Mouse (Mus musculus): Measurements from ENCODE around the gene Inppl1. TPM values are rescaled to one million over a fixed set of nuclear protein-coding genes. Genes with fewer than 3 reads are reported as not detected.

Inppl1 gene
- polyA plus RNA-seq (2015; fragmentation: Nextera tagmentation; extraction: Ambion mirVana) = 49.9 and 52.1 TPM in 2 replicates

GRCm38 (mm10) chr7:101837606-101838471 is at the start of gene Inppl1:
Inppl1 (minus strand) TSS chr7:101838229.
- H3K9me3 ChIP-seq (replicated peaks) = no peaks in the 10 kb centered on the region
- peak within 1 kb of the TSS; percentile 98 for H3K27ac ChIP-seq
- H3K4me2 ChIP-seq = peak within 1 kb of the TSS; percentile 85
- ATAC-seq (replicated peaks; ENCODE audit: low FRiP score) = peak; percentile 92
- peak within 1 kb of the TSS; percentile 80 for H3K4me3 ChIP-seq (replicated peaks)
- peaks cover 40% of the 10 kb centered on the region for H3K4me1 ChIP-seq
- peak within 1 kb of the TSS; percentile 92 for H3K9ac ChIP-seq
- H3K36me3 ChIP-seq = peaks cover 17% of the 10 kb centered on the region
- WGBS = 1% methylated on average over 64 of the region's 64 CpGs
- H3K27me3 ChIP-seq = no peaks in the 10 kb centered on the region

DNA sequence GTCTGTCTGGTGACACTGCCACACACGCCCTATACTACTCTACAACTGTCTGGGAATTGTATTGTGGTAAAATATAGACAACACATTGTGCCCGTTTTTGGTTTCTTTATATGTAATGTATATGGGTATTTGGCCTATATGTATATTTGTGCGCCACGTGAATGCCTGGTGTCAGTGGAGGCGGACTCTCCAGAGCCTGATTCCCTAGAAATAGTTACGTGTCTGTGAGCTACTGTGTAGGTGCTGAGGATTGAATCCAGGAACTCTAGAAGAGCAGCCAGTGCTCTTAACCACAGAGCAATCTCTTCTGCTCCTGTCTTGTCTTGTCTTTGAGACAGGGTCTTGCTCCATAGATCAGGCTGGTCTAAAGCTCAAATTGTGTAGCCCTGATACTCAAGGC is 48.2 kb upstream of the Inppl1 start:
- H3K4me1 ChIP-seq = peaks cover 5% of the 10 kb centered on the region; the same call in 1 of the 2 replicates
- WGBS = 87% methylated on average over 6 of the region's 6 CpGs
- H3K9ac ChIP-seq = no peak overlapping the region
- no peak overlapping the region for H3K4me2 ChIP-seq
- no peaks in the 10 kb centered on the region for H3K27me3 ChIP-seq
- H3K36me3 ChIP-seq = no peaks in the 10 kb centered on the region
- H3K9me3 ChIP-seq (replicated peaks) = no peaks in the 10 kb centered on the region
- H3K27ac ChIP-seq = no peak overlapping the region
- H3K4me3 ChIP-seq (replicated peaks) = no peak overlapping the region
- ATAC-seq (replicated peaks; ENCODE audit: low FRiP score) = no peak

DNA sequence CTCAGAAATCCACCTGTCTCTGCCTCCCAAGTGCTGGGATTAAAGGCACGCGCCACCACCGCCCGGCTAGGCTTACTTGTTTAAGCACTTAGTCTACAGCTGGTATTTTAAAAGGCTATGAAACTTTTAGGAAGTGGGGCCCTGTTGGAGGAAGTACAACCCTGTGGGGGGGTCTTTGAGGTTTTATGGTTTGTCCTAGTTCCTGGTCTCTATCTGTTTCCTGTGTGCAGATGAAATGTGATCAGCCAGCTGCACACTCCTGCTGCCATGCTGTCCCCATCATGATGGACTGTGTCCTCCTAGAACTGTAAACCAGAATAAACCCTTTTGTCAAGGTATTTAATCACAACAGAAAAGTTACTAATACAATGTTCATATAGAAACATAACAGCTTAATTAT is 46.1 kb upstream of the Inppl1 start:
- Histone ChIP-seq H3K27ac (no peak overlapping the region), H3K27me3 (no peaks in the 10 kb centered on the region), H3K36me3 (no peaks in the 10 kb centered on the region), H3K9me3 (replicated peaks) (no peaks in the 10 kb centered on the region), H3K4me3 (replicated peaks) (no peak overlapping the region), H3K9ac (no peak overlapping the region), H3K4me1 (peaks cover 5% of the 10 kb centered on the region; the same call in 1 of the 2 replicates), H3K4me2 (no peak overlapping the region)
- no peak for ATAC-seq (replicated peaks; ENCODE audit: low FRiP score)
- WGBS = 99% methylated on average over 4 of the region's 4 CpGs

GRCm38 (mm10) chr7:101882413-101883154 is 44.6 kb upstream of the Inppl1 start:
- ATAC-seq (replicated peaks; ENCODE audit: low FRiP score) = no peak

GRCm38 (mm10) chr7:101880855-101881254 is 42.8 kb upstream of the Inppl1 start:
- Histone ChIP-seq H3K27me3 (no peaks in the 10 kb centered on the region), H3K27ac (no peak overlapping the region), H3K4me1 (peaks cover 5% of the 10 kb centered on the region; the same call in 1 of the 2 replicates), H3K4me3 (replicated peaks) (no peak overlapping the region), H3K9me3 (replicated peaks) (no peaks in the 10 kb centered on the region), H3K9ac (no peak overlapping the region), H3K36me3 (no peaks in the 10 kb centered on the region), H3K4me2 (no peak overlapping the region)
- 75% methylated on average over 4 of the region's 4 CpGs for WGBS
- no peak for ATAC-seq (replicated peaks; ENCODE audit: low FRiP score)

More at GRCm38 (mm10) chr7:101882413-101883154, 44.6 kb upstream of the Inppl1 start:
- 60% methylated on average over 9 of the region's 9 CpGs for WGBS
- no peak overlapping the region for H3K9ac ChIP-seq
- H3K9me3 ChIP-seq (replicated peaks) = no peaks in the 10 kb centered on the region
- no peak overlapping the region for H3K4me3 ChIP-seq (replicated peaks)
- H3K4me2 ChIP-seq = no peak overlapping the region
- H3K36me3 ChIP-seq = no peaks in the 10 kb centered on the region
- H3K27me3 ChIP-seq = no peaks in the 10 kb centered on the region
- H3K4me1 ChIP-seq = peaks cover 5% of the 10 kb centered on the region; the same call in 1 of the 2 replicates
- H3K27ac ChIP-seq = no peak overlapping the region

GRCm38 (mm10) chr7:101875978-101876377 is 37.9 kb upstream of the Inppl1 start:
- Histone ChIP-seq H3K27me3 (no peaks in the 10 kb centered on the region), H3K4me1 (peaks cover 6% of the 10 kb centered on the region), H3K9ac (no peak overlapping the region), H3K9me3 (replicated peaks) (no peaks in the 10 kb centered on the region), H3K27ac (no peak overlapping the region), H3K4me3 (replicated peaks) (no peak overlapping the region), H3K4me2 (no peak overlapping the region), H3K36me3 (no peaks in the 10 kb centered on the region)
- ATAC-seq (replicated peaks; ENCODE audit: low FRiP score) = no peak
- WGBS = 86% methylated on average over 1 of the region's 1 CpGs

- Histone ChIP-seq H3K9me3 (replicated peaks) (no peaks in the 10 kb centered on the region), H3K27ac (peak overlapping the region; percentile 45), H3K4me1 (peaks cover 21% of the 10 kb centered on the region), H3K9ac (no peak overlapping the region), H3K4me2 (no peak overlapping the region), H3K27me3 (no peaks in the 10 kb centered on the region), H3K36me3 (no peaks in the 10 kb centered on the region), H3K4me3 (replicated peaks) (no peak overlapping the region)
- no peak for ATAC-seq (replicated peaks; ENCODE audit: low FRiP score)
- 81% methylated on average over 3 of the region's 3 CpGs for WGBS
Measured at GRCm38 (mm10) chr7:101871296-101871695, 33.3 kb upstream of the Inppl1 start.

GRCm38 (mm10) chr7:101870629-101871028 is 32.6 kb upstream of the Inppl1 start, which contains the start of gene Folr1:
Folr1 (minus strand) TSS chr7:101870788.
- H3K36me3 ChIP-seq = no peaks in the 10 kb centered on the region
- H3K27me3 ChIP-seq = no peaks in the 10 kb centered on the region
- peak within 1 kb of the TSS; percentile 23 for H3K4me3 ChIP-seq (replicated peaks)
- H3K9me3 ChIP-seq (replicated peaks) = no peaks in the 10 kb centered on the region
- H3K9ac ChIP-seq = no peak within 1 kb of the TSS
- WGBS = 40% methylated on average over 2 of the region's 2 CpGs
- peaks cover 21% of the 10 kb centered on the region for H3K4me1 ChIP-seq
- peak within 1 kb of the TSS; percentile 43 for H3K4me2 ChIP-seq
- H3K27ac ChIP-seq = peak within 1 kb of the TSS; percentile 45
- peak; percentile 74 for ATAC-seq (replicated peaks; ENCODE audit: low FRiP score)

- WGBS = 70% methylated on average over 7 of the region's 7 CpGs
- Histone ChIP-seq H3K27ac (peak overlapping the region; percentile 75), H3K9ac (no peak overlapping the region), H3K4me3 (replicated peaks) (0 out of 2 replicates have a peak overlapping the region, but pooled peaks have one; percentile 7), H3K9me3 (replicated peaks) (no peaks in the 10 kb centered on the region), H3K27me3 (no peaks in the 10 kb centered on the region), H3K4me1 (peaks cover 21% of the 10 kb centered on the region), H3K36me3 (no peaks in the 10 kb centered on the region), H3K4me2 (peak overlapping the region; percentile 43)
- ATAC-seq (replicated peaks; ENCODE audit: low FRiP score) = peak; percentile 50
Measured at GRCm38 (mm10) chr7:101869163-101869500, 31.1 kb upstream of the Inppl1 start.

DNA sequence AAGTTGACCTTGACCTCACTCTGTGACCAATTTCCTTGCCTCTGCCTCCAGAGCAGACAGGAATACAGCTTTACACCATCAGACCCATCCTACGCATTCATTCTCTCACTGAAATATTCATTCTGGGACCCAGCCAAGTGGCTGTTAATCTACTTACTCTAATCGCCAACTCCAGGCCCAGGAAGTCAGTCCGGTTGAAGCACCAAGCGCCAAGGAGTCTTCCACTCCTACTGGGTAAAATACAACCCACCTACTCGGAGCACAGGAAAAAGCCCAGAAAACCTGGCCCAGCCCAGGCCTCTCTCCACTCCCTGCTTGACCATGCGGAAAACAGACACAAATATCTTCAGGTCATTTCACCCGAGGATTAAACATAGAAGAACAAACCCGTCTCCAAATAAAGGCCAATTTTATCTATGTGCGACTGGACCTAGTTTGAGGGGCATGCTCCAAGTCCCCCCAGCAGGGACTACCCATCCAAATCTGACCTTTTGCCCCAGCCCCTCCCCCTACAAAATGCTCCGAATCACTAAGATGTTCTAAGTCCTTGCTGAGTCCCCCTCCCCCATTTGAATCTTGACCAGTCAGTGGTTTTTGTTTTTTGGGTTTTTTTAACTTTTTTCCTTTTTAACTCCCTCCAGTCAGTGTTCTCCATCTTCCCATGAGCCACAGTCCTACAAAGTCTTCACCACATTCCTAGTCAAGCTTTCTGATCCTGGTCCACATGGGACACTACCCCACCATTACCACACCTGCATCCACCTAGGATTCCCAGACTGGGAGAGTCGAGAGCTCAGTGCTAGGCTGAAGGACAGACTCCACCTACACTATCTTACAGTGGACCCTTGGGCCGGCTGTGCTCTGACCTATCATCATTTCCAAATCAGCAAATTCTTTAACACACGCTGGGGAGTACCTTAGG is 30.5 kb upstream of the Inppl1 start:
- H3K27ac ChIP-seq = peak overlapping the region; percentile 75
- H3K36me3 ChIP-seq = no peaks in the 10 kb centered on the region
- H3K27me3 ChIP-seq = no peaks in the 10 kb centered on the region
- peaks cover 21% of the 10 kb centered on the region for H3K4me1 ChIP-seq
- WGBS = 45% methylated on average over 13 of the region's 13 CpGs
- 0 out of 2 replicates have a peak overlapping the region, but pooled peaks have one; percentile 7 for H3K4me3 ChIP-seq (replicated peaks)
- ATAC-seq (replicated peaks; ENCODE audit: low FRiP score) = peak; percentile 50
- peak overlapping the region; percentile 43 for H3K4me2 ChIP-seq
- H3K9ac ChIP-seq = no peak overlapping the region
- no peaks in the 10 kb centered on the region for H3K9me3 ChIP-seq (replicated peaks)

- Histone ChIP-seq H3K36me3 (no peaks in the 10 kb centered on the region), H3K4me1 (peaks cover 21% of the 10 kb centered on the region), H3K27me3 (no peaks in the 10 kb centered on the region), H3K9ac (no peak overlapping the region), H3K9me3 (replicated peaks) (no peaks in the 10 kb centered on the region), H3K4me3 (replicated peaks) (no peak overlapping the region), H3K27ac (no peak overlapping the region), H3K4me2 (no peak overlapping the region)
- ATAC-seq (replicated peaks; ENCODE audit: low FRiP score) = no peak
- WGBS = 94% methylated on average over 4 of the region's 4 CpGs
Measured at GRCm38 (mm10) chr7:101867482-101867881, 29.5 kb upstream of the Inppl1 start.
